Mouse (Mus musculus): ENCODE measurements around the gene Samd4b.

- TF ChIP-seq CTCF (IDR thresholded peaks at IDR 0.05; ENCODE audit: low read depth), result no peak
- no peak for TF ChIP-seq EP300 (IDR thresholded peaks at IDR 0.05; ENCODE audit: low read depth)
These were observed 52.1 kb downstream of the Samd4b start for GRCm38 (mm10) chr7:28545891-28546210.
